Mouse (Mus musculus) right cerebral cortex, postnatal 14 days (tissue): ENCODE measurements around the gene 4931409K22Rik.
A peak's percentile ranks its signal among the peaks of the same experiment; 100 is the strongest.

Experiments
- DNase-seq: peaks from one replicate; pipeline ENCODE4 v3.0.0; 2022

The 4931409K22Rik gene

DNA sequence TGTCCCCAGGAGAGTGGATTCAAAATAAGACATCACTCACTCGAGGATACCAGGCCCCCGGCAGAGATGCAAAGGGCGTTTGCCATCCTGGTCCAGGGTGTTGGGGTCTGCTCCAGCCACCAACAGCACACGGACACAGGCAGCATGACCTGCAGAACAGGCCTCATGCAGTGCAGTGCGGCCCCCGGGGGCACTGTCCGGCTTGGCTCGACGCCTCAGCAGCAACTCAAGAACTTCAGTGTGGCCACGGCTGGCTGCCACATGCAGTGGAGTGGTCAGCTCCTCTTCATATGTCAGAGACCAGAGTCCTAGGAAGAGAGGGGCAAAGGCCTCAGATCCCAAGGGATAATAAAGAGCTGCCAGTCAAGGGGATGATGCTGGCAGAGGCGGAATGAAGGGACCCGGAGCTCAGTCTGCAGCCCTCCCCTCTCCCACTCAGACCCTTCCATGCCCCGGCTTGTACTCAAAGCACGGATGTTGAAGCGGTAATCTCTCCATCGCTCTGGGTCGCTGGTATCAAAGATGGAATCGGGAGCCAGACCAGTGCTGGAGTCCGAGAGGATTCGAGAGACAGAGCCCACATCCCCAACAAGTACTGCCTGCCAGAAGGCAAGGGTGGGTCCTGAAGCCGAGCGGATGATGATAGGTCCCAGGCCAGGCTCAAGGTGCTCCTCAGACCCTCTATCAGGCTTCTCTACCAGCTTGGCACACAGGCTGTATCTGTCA lies 16.9 kb downstream of the 4931409K22Rik start:
- no peak for DNase-seq

DNA sequence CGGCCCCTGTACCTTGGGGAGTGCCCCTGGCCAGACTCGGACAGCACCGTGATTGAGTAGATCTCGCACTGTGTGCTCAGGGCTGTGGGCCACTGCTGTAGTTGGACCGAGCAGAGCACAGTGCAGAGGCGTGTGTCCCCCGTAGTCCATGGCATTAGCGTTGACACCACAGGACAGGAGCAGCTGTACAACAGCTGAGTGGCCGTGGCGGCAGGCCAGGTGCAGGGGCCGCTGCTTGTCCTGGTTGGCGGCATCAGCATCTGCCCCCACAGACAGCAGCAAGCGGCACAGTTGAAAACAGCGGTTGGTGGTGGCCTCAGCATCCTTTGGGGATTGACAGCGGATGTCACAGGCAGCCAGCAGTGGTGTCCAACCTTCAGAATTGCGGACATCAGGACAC lies 19.0 kb downstream of the 4931409K22Rik start:
- DNase-seq, result no peak

DNA sequence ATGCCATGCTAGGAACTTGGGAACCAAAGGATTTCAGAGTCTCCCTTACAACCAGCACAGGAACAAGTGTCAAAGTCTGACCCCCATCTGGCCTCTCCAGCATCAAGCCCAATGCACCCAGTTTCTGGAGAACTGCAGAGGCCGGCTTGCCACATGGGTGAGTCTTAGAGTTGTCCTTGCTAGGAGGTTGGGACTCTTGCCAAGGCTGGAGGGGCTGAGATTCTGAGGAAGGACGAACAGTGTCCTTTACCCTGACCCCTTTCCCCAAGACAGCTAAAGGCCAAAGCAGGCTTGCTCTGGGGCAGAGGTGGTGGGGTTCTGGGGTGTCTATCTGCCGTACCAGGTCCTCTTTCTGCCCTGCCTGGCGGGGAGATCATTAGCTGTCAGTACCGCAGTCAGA lies 20.1 kb downstream of the 4931409K22Rik start:
- DNase-seq, result no peak

DNA sequence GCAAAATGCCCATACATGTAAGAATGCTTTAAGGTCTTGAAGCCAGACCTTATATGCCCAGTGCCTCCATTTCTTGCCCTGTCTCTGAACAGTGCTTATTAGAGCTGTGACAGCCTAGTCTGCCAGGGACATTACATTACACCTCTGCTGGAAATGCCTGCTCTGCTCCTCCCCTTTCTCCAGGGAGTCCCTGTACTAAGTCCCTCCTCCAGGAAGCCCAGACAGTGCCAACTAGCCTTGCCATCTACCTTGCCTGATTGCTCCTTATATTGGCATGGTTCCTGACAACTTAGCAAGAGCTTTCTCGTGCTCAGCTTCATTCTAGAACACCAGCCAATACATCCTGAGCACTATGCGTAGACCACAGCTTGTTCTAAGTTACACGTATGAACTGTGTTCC lies 20.9 kb downstream of the 4931409K22Rik start:
- no peak for DNase-seq

DNA sequence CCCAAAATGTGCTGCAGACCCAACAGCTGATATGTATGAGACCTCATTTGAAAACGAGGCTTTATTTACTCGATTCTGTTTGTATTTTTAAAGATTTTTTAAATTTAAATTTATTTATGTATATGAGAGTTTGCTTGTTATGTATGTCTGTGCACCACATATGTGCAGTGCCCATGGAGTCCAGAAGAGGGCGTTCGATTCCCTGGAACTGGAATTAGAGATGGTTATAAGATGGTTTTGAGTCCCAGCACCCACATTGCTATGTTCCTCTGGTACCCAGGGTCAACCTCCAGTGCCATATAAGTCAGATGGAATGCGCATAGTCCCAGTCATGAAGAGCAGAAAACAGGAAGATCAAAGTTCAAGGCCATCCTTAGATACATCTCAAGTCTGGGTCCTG lies 22.3 kb downstream of the 4931409K22Rik start:
- no peak for DNase-seq

DNA sequence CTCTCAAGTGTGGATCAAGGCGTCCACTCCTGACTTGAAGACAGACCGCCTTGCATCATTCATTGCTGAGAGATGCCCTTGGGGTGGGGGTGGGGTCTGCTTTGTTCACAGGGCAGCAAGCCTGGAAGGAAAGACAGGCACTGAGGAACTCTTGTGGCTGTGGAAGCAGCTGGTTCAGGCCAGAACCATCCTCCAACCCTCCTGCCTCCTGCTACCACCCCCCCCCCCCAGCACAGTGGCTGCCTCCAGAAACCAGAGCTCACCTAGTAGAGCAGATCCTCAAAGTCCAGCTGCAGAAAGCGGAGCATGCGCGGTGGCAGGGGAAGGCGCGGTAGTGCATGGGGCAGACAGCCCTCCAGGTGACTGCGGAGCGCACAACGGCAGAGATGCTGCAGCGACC lies 23.2 kb downstream of the 4931409K22Rik start:
- DNase-seq, result no peak

DNA sequence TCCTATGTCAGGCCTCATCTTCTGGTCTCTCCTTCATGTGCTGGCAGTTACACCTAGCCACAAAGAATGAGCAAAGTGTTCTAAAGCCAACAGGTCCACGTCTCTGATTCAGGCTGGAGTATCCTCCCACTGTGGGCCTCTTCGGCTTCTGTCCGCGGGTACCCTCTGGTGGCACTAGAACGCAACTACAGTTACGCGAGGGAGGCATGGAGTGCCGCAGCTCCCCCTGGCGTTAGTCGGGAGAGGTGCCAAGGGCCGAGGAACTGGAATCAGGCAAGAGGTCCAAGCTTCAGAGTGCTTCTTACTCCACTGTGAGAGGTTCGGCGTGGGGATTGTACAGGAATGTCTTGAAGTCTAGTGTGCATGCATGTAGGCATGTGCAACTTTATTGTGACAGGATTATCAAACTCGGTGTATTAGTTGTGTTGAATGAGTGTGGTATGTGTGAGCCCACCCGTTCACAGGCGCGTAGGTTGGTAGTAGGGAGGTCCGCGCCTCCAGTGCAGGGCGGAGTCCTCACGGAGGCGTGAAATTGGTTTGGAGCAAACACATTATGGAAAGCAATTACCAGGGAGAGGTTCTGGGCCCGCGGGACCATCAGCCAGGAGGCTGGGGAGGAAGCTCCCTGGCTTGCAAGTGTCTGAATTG lies 26.4 kb downstream of the 4931409K22Rik start:
- peak; percentile 92 for DNase-seq

DNA sequence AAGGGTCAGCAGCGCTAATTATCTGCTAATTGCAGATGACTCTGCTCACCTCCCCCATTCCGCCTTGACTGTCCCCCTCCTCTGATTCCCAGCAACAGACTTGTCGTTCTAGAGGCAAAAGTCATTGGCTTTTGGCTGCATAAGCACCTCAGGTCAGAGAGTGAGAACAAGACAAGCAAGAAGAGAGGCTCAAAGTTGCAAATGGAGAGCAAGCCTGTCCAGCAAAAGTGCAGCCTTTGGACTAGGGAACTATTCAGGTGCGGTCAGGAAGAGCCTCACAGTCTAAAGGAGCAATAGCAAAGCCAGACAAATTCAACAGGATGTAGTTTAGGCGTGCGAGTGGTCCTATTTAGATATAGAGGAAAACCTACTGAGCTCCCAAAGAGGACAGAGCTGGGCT lies 28.8 kb downstream of the 4931409K22Rik start:
- DNase-seq, result no peak

DNA sequence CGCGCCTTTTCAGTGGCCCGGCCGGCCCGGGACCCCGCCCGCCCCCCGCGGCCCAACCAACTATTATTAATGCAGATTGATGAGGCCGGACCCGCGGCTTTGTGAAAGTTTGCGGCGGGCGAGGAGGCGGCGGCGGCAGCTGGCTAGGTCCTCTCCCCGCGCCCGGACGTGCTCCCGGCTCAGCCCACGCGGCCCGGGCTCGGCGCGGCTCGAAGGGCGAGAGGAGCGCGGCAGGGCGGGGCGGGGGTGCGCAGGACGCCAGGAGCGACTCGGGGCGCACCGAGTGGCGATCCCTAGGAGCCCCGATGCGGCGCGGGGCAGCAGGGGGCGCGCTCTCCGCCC lies 29.7 kb downstream of the 4931409K22Rik start, which contains the start of gene Gbx1:
Gbx1 (minus strand) TSS at position 314 of the 342 bp plus-strand sequence.
- DNase-seq, result no peak

DNA sequence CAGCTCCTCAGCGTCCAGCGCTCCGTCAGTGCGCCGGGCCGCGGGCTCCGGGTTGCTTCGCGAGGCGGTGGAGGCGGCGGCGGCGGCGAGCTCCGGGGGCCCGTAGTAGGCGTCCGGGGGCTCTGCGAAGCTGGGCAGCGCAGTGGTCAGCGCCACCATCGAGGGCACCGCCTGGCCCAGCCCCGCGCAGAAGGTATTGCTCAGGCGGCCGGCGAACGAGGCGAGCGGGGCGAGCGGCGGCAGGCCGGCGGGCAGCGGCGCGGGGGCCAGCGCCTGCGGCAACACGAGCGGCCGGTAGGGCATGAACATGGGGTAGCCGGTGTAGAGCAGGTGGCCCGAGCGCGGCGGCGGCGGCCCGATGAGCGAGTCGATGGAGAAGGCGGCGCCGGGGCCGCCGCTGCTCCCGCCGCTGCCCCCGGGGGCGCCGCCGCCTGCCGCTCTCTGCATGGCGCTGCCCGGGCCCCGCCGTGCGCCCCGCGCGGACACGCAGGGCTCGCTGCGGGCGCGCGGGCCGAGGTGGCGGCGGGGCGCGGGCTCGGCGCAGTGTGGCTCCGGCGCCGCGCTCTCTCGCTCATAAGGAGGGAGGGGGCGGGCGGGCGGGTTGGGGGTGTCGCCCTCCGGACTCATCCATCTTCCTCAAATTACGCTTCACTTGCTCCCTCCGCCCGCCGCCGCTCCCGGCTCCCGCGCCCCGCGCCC lies 30.3 kb downstream of the 4931409K22Rik start:
- no peak for DNase-seq

DNA sequence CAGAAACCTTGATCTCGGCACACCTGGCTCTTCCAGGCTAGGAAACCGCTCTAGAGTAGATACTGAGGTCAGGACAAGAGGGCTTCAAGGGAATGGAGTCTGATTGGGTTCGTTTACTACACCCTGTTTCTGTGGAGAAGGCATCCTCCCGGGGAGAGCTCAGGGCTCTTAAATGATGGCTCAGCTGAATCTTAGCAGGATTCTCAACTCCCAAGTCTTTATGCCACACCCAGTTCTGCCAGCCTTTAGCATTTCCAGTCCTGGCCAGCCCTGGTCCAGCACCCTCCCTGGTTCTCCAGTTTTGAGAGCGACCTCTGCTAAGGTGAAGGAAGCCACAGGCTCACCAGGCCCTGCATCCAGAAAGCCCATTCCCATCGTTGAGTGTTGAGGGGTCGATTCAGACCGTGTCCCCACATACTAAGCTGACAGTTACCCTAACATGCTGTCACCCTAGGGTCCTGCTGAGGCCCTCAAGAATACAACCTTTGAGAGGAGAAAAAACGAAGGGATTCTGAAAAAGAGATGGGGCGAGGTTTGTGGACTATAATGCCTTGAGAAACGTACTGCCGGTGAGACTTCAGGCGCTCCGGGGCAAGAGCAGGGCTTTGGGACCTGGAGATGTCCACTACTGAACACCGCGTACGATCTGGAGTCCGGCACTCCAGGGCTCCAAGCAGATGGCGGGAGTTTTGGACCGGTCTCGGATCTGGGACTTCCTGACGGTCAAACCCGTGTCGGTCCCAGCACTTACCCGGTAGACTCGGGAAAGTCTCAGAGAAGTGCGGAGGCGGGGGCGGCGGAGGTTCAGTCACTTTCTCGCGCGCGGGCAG lies 31.0 kb downstream of the 4931409K22Rik start:
- no peak for DNase-seq

DNA sequence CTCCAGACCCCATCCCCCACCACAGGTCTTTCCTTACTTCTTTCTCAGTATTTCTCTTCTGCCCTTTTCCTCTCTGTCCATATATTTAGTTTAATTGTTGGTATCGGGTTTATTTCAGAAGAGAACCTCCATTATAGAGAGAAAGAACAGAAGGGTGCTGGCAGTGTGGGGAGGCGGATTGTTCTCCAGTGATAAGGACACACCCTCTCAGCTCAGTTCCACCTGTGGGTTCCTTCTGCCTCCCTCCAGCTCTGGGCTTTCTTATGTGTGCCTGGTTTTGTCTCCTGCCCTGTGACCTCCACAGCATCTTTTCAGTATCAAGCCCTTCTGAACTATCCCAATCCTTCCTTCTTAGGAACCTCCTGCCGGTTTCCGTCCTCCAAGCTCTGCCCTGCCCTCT lies 32.1 kb downstream of the 4931409K22Rik start:
- no peak for DNase-seq

DNA sequence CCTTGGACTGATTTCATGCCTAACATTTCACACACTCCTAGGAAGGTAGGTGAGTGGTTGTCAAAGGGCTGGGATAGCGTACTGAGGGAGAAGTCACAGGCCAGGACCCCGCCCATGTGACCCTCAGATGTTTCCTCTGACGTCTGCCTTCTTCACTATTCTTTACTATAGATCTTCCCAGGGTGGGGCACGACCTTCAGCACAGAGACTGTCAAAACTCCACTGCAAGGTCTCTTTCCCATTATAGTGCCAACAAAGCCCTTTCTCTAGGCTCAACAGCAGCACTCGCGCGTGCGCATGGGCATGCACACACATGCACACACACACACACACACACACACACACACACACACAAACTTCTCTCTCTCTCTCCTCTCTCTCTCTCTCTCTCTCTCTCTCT lies 32.8 kb downstream of the 4931409K22Rik start:
- no peak for DNase-seq

DNA sequence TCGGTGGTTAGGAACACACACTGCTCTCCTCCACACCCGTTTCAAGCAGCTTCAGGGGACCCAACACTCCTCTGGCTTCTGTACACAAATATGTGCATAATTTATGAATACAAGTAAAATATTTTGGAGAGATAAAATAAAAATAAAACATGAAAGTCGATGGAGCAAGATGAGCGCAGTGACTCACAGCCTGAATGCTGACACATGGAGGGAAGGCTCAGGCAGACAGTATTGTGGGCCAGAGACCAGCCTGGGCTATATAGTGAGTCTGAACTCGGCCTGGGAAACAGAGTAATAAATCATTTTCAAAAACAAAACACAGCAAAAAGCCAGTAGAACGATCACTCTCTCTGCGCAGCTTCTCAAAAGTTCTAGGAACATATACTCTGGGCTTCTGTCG lies 35.2 kb downstream of the 4931409K22Rik start:
- no peak for DNase-seq

DNA sequence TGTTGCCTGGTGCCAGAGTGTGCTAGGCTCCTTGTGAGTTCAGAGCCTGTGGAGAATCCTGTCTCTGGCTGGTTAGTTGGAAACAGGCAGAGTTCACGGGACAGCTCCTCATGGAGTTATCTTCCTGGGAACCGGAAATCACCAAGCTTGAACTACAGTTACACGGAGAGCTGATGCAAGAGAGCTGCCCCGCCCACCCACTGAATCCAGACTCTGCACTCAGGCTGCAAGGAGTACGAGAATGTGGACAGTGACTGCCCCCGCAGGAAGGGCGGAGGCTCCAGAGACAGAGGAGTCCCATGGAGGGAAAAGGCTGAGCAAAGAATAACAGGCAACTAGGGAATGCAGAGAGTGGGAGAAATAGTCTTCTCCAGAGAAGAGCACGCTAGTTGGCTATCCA lies 44.3 kb downstream of the 4931409K22Rik start:
- no peak for DNase-seq

DNA sequence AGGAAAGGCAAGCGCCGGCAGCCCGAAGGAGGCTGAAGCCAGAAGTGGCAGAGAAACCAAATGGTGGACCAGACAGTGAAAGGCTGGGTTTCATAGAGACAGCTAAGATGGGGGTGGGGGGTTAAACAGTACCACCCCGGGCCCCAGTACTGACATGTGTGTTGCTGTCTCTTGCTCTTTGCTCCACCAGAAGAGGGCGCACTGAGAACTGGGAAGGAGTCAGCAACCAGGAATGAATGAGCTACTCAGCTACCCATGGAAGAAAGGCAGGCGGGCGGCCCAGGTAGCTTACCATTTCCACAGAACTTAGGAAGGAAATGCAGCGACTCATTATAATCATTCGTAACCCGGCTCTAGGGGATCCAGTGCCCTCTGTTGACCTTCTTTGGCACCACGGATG lies 46.0 kb downstream of the 4931409K22Rik start:
- DNase-seq, result no peak

DNA sequence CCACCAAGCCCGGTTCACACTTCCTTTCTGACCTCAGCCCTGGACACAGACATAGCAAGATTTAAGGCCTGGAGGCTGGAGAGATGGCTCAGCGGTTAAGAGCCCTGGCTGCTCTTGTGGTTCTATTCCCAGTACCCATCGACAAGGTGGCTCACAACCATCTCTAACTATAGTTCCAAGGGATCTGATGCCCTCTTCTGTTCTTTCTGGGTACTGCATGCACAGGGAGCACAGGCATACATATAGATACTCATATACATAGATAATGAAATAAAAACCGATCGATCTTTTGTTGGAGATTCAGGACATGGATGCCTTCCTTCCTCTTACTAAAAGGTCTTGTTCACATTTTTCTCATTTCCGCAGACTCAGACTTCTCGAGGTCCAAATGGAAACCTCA lies 48.2 kb downstream of the 4931409K22Rik start:
- no peak for DNase-seq

DNA sequence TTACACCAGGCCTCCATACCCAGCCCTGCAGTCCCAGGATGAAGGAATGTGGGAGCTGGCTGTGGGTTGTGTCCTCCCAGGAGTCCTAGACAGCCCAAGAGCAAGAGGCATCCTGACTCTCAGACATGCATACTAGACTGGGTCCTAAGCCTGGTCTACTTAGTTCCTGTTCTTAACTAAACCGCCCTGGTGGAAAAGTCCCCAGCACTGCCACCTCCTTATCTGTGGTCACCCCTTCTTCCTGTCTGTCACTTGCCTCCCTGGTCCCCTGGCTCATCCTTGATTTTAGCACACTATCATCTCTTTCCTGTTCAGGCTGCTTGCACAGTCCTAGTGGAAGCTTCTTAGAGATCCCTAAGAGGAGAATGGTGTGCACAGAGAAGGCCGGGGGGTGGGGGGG lies 51.1 kb downstream of the 4931409K22Rik start:
- no peak for DNase-seq

DNA sequence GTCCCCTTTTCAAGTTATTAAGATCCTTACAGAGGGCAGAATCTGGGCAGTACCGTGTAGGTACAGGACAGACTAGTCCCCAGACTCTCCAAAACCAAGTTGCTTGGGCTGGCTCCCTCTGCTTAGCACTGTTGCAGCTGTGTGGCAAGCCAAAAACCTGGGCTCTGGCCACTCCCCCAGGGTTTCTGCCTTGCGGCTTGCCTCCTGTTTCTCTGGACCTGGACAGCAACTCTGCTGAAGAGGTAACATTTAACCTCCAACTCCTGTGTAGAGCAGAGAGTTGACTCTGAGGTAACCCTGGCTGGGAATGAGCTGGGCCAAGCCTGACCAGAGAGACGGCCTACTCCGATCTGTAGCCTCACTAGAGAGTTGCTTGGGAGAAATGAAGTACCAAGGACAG lies 53.8 kb downstream of the 4931409K22Rik start:
- DNase-seq, result no peak

DNA sequence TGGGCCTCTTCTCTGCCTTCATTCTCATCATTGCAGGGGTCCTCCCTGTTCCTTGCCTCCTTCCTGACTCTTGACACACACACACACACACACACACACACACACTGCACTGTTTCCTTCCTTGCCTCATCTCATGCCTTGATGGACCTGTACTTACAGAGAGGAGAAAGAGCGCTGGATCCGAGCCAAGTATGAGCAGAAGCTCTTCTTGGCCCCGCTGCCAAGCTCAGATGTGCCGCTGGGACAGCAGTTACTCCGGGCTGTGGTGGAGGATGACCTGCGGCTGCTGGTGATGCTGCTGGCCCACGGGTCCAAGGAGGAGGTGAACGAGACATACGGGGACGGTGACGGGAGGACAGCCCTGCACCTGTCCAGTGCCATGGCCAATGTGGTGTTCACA lies 55.8 kb downstream of the 4931409K22Rik start:
- peak; percentile 56 for DNase-seq

DNA sequence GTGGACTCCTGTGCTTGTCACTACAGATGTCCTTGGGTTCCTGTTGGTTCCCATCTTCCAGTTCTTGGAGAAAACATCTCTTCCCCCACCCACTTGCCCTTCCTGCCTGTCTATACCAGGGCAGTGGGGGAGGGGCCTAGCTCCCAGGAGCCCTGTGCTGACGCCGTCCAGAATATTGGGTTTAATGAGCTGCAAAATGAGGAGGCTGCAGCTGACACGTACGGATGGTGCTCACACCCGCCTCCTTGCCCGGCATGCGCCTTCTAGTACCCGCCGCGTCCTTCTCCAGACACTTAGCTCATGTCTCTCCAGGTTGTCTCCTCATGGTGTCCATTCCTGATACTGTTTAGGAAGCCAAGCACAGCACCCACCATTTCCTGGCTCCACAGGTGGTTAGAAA lies 57.5 kb downstream of the 4931409K22Rik start:
- DNase-seq, result no peak

DNA sequence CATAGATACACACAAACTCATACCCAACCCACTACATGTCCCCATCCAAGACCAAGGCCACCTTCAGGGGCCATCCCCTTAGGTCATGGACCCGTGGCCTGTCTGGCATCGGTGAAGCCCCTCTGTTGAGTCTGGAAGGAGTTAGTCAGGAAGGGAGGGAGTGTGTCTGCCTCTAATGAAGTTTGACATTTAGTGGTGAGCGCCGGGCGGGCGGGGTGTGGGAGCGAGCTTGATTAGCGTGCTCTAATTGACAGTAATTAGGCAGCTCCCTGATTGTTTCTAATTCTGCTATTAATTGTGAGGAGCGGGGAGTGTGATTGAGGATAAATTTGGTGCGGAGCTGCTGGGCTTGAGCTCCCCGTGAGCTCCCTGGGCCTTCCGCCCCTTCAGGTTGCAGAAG lies 59.1 kb downstream of the 4931409K22Rik start:
- no peak for DNase-seq

DNA sequence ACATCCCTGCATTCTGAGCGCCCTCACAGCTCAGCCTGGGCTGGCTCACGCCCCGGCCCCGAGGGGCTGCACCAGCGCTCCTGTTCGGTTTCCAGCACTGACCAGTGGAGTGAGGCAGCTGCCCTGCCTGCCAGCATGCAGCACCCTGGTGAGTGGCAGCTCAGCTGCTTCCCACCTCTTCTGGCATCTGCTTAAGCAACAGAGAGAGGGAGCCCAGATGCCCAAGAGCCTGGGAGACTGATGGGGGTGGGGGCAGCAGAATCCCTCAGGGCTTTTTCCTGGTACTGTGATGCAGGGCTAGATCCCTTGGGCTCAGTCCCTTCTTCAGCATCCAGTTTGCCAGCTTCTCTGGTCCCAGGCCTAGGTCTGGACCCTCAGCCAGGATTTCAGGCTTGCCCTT lies 59.9 kb downstream of the 4931409K22Rik start:
- DNase-seq, result no peak
